Mouse (Mus musculus): Measurements from ENCODE around the gene Ly6g6d.

DNA sequence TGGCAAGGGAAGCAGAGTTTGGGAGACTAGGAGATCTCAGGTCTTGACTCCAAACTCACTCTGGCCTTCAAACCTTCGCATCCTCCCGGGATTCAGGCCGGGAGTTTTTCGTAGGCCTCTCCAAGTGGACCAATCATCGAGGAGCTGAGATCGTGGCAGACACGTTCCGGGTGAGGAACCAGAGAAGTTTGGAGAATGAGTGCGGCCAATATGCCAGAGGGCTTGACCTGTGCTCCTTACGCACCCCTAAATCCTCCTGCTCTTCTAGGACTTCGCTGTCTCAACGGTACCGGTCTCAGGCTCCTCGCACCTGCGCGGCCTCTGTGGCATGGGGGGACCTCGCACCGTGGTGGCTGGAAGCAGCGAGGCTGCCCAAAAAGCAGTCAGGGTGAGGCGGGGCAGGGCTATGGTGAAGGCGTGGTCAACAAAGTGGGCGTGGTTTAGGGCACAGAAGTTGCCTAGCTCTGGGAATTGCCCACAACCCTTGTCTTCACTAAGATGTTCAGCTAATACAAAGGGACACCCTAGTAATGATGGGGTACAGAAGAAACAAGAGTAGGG, 17.0 kb downstream of the Ly6g6d start:
- no peak for TF ChIP-seq CTCF (IDR thresholded peaks at IDR 0.05; ENCODE audit: low read depth, low read length)
- TF ChIP-seq GATA2 (IDR thresholded peaks at IDR 0.05; ENCODE audit: borderline replicate concordance, low read depth, low read length), result no peak
- TF ChIP-seq TAL1 (conservative IDR thresholded peaks at IDR 0.05; ENCODE audit: low read depth, low read length), result no peak
- TF ChIP-seq GATA1 (IDR thresholded peaks at IDR 0.05; ENCODE audit: borderline replicate concordance, low read length), result no peak
- no peak for TF ChIP-seq POLR2AphosphoS5 (IDR thresholded peaks at IDR 0.05; ENCODE audit: insufficient replicate concordance, low read depth, low read length)

Data from G1E (cell line).